Mouse (Mus musculus): Measurements from ENCODE around the gene Nme4. TPM values are rescaled to one million over a fixed set of nuclear protein-coding genes. Genes with fewer than 3 reads are reported as not detected.

Nme4 gene
- total RNA-seq (2023) = 1 to 10 TPM; 1.0 to 1.8 TPM

DNA sequence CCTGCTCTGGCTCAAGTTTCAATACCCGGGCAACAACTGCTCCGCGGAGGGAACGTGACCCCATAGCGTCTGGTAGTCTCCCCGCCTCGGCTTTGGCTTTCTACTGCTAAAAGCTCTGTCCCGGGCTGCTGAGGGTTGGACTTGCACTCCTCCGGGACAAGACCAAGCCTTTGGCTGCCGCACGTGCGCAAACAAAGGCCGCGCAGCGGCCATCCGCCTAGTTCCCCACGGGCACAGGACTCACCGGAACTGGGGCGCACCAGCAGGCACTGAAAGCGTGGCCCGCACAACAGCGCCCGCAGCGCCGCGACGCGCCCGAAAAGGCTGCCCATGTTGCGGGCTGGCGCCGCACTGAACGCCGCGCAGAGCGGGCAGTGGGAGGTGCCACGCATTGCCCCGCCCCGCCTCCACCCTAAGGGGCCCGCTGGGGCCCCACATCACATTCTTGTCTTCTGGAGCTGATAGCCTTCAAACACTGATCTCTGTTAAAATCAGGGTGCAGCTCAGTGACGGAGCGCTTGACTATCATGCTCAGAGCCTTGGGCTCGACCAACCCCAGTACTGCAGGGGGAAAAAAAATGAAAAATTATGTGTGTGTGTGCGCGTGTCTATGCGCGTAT, at the start of gene Nme4:
Nme4 (minus strand) TSS at position 482 of the 620 bp plus-strand sequence.

GRCm38 (mm10) chr17:26138239-26138836, 42.9 kb upstream of the Nme4 start, which contains the start of gene Axin1:
TSS of gene Axin1 (plus strand) at chr17:26138688.

DNA sequence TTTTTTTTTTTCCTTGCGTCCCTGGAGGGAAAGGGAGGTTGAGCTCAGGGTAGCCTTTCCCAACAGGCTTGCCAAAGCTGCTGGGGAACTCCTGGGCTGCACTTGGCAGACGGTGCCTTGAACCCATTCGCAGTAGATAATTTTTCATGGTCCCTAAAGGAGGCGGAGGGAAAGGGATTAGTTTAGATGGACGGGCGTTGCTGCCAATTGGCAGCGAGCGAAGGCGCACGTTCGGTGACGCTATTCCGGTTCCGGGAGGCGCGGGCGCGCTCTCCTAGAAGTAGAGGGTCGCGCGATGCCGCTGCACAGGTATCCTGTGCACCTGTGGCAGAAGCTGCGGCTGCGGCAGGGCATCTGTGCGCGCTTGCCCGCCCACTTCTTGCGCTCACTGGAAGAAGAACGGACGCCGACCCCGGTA, 27.9 kb upstream of the Nme4 start, which contains the start of gene Mrpl28:
Mrpl28 (plus strand) TSS at position 234 of the 418 bp plus-strand sequence.

GRCm38 (mm10) chr17:26113181-26113948, 18.0 kb upstream of the Nme4 start, which contains the start of gene Tmem8:
TSS of gene Tmem8 (plus strand) at chr17:26113299.

DNA sequence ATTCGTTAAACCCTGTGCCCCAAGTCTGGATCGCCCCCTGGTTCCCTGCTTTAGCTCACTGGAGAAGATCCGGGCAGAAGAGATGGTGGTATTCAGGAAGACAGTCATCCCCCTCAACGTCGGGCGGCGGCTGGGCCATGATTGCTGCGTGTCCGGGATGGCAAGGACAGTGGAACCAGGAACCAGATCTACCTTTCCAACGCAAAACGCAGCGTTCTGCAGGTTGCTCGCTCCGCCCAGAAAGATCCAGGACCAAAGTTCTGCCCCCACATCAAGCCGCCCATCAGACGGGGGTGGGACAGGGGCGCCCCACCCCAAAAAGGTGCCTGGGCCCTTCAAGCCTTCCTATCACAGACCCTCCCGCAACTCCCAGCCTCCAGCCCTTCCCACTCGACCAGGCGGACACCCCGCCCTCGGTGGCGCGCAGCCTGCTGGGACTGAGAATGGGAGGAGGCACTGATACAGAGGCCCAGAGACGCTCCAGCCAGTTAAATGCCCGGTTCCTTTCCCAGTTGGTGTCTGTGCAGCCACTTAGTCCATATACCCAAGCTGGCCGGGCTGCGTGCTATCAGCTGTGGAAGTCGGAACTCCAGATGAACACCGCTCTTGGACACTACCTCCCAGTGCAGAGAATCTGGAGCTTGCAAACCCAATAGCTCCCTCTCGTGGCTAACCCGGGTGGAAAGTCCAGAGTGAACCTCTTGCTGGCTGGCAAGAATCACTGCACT, 5.3 kb downstream of the Nme4 start, which contains the start of gene Decr2:
Decr2 (minus strand) TSS at position 433 of the 728 bp plus-strand sequence.

GRCm38 (mm10) chr17:26068831-26069739, 26.3 kb downstream of the Nme4 start, which contains the start of gene Rab11fip3:
TSS of gene Rab11fip3 (minus strand) at chr17:26069555.

Other genes with a start within 250 kb of the Nme4 start
- gene Wdr90, start 234.1 kb downstream of the Nme4 start, total RNA-seq (2023) = 10 to 100 TPM; 25.1 to 32.9 TPM
- gene Mcrip2, start 226.8 kb downstream of the Nme4 start, total RNA-seq (2023) = 1 to 10 TPM; 3.2 to 4.2 TPM
- gene Mettl26, start 220.5 kb downstream of the Nme4 start, total RNA-seq (2023) = 10 to 100 TPM; 21.0 to 33.3 TPM
- gene Wfikkn1, start 214.7 kb downstream of the Nme4 start, total RNA-seq (2023) = 1 to 10 TPM; 6.7 to 6.9 TPM
- 10 to 100 TPM; 27.3 to 37.8 TPM for gene Rab40c, start 175.9 kb downstream of the Nme4 start, total RNA-seq (2023)
- 10 to 100 TPM; 84.4 to 92.2 TPM for gene Pigq, start 150.7 kb downstream of the Nme4 start, total RNA-seq (2023)
- gene Nhlrc4, start 150.6 kb downstream of the Nme4 start, total RNA-seq (2023) = not detected
- not detected for gene A930017K11Rik, start 143.0 kb downstream of the Nme4 start, total RNA-seq (2023)
- gene Capn15, start 109.8 kb downstream of the Nme4 start, total RNA-seq (2023) = 10 to 100 TPM; 42.6 to 48.1 TPM
- gene Rab11fip3, start 26.0 kb downstream of the Nme4 start, total RNA-seq (2023) = 10 to 100 TPM; 10.4 to 11.9 TPM
- gene Decr2, start 5.3 kb downstream of the Nme4 start, total RNA-seq (2023) = 1 to 10 TPM; 4.1 to 5.3 TPM
- gene Tmem8, start 17.7 kb upstream of the Nme4 start, total RNA-seq (2023) = 10 to 100 TPM; 24.7 to 26.6 TPM
- gene Mrpl28, start 27.9 kb upstream of the Nme4 start, total RNA-seq (2023) = 10 to 100 TPM; 47.7 to 60.0 TPM
- gene Axin1, start 43.1 kb upstream of the Nme4 start, total RNA-seq (2023) = 10 to 100 TPM; 82.9 to 91.9 TPM
- not detected for gene Pdia2, start 103.5 kb upstream of the Nme4 start, total RNA-seq (2023)
- gene Rgs11, start 107.3 kb upstream of the Nme4 start, total RNA-seq (2023) = 1 to 10 TPM; 2.1 to 2.8 TPM
- not detected for gene Arhgdig, start 112.2 kb upstream of the Nme4 start, total RNA-seq (2023)
- gene Fam234a, start 148.6 kb upstream of the Nme4 start, total RNA-seq (2023) = 10 to 100 TPM; 13.6 to 17.1 TPM
- gene Luc7l, start 157.3 kb upstream of the Nme4 start, total RNA-seq (2023) = 100 to 1,000 TPM in 1 of 2 experiments, 10 to 100 TPM in 1; 86.3 to 100 TPM

Data from B cell, adult 67 days (primary cell).